Mouse (Mus musculus): ENCODE measurements around the gene Nck2.

DNA sequence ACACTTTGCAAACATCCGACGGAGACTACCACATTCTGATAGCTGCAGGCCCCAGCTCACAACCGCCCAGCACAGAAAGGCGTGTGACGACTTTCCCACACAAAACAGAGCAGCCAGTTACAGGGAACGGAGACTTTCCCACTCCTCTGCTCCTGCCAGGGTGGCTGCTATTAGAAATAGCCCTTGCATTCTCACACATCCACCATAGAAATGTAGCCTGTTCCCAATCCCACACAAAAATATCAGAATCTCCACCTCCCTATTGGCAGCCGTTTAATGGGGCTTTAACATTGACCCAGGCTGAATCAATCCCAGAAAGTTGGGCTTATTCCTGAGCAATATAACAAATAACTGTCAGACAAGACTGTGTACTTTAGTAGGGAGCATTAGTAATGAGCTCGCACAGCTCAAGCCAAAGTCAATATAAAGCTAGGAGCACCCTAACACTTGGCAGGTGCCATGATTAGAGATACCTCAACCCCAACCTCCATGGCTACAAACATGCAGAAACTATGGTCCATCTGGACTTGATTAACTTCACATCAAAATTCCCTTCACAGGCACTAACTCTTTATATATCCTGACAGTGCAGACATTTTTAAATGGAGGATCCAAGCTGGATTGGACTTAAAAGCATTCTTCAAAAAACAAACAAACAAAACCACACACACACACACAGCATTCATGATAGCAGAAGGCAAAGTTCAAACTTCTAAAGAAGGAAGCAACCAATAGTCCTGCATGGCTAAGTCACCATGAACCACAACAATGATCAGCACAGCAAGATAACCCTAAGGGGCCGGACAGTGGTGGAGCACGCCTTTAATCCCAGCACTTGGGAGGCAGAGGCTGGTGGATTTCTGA is 45.4 kb upstream of the Nck2 start:
- TF ChIP-seq CTCF (IDR thresholded peaks at IDR 0.05; ENCODE audit: low read depth) (no peak), EP300 (optimal IDR thresholded peaks at IDR 0.05) (no peak)

All from stomach, postnatal 0 days (tissue).